Mouse (Mus musculus) small intestine, adult 2 months (tissue): ENCODE data around the gene Tenm3.

Experiments
- CTCF ChIP-seq: fragments of 200-500 bp; IDR thresholded peaks from 2 replicates; pipeline ENCODE4 v1.5.1; 2012; ENCODE audit warnings: low read depth, mild to moderate bottlenecking, control low read depth, inconsistent platforms, low read length, moderate library complexity, mixed read lengths; ENCODE audit not compliant: insufficient replicate concordance, insufficient read length; ENCODE audit errors: extremely low read depth
- POLR2A ChIP-seq: fragments of 200-500 bp; IDR thresholded peaks from 2 replicates; pipeline ENCODE4 v1.6.1; 2012; ENCODE audit warnings: low read depth, mild to moderate bottlenecking, control low read depth, inconsistent platforms, low read length, moderate library complexity

GRCm38 (mm10) chr8:48551370-48551769 lies 292.4 kb downstream of the Tenm3 start:
- TF ChIP-seq POLR2A = no peak
- TF ChIP-seq CTCF = no peak
